Mouse (Mus musculus) liver, embryonic 14.5 days (tissue): Measurements from ENCODE around the gene Ncl.

Experiments used
- CTCF ChIP-seq: IDR thresholded peaks from 2 replicates; pipeline ENCODE4 v1.5.1; 2016; ENCODE audit warnings: antibody characterized with exemption, low read depth, control low read depth
- EP300 ChIP-seq: IDR thresholded peaks from 2 replicates; pipeline ENCODE4 v1.6.1; 2016; ENCODE audit warnings: antibody characterized with exemption, low read depth

- TF ChIP-seq CTCF, result no peak
- no peak for TF ChIP-seq EP300
Measured at GRCm38 (mm10) chr1:86320822-86321413, 38.3 kb downstream of the Ncl start.
